Mouse (Mus musculus): ENCODE results near the gene Hpse.

- TF ChIP-seq EP300 (IDR thresholded peaks at IDR 0.05; ENCODE audit: low read depth) (no peak), CTCF (IDR thresholded peaks at IDR 0.05; ENCODE audit: low read depth) (no peak)
These were observed 46.5 kb upstream of the Hpse start for GRCm38 (mm10) chr5:100766026-100766425.

Data from liver, embryonic 14.5 days (tissue).